Mouse (Mus musculus): ENCODE measurements at regions not wholly inside any gene's neighbourhood (a gene's known extent, or its start where the extent isn't known, plus 50 kb on each side); places are given as distances from the start of the nearest gene placed in this dataset.

DNA sequence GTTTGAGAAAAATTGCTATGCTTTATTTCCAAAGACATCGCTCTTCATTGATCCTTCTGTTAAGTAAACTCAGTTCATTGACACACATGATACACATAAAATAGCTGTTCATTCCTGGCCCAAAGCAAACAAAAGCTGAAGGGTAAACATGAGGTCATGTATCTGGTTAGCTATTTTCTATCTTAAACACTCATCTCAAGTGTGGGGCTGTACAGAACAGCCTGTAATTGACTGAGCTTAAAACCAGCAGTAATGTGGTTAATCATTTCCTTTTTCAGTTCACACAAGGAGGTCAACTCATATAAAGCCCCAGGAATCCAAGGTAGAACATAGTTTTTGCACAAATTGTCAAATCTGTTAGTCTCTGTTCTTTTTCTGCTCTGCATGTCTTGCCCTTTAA, 94.5 kb downstream of the Cldn17 start:
- DNase-seq, result no peak

DNA sequence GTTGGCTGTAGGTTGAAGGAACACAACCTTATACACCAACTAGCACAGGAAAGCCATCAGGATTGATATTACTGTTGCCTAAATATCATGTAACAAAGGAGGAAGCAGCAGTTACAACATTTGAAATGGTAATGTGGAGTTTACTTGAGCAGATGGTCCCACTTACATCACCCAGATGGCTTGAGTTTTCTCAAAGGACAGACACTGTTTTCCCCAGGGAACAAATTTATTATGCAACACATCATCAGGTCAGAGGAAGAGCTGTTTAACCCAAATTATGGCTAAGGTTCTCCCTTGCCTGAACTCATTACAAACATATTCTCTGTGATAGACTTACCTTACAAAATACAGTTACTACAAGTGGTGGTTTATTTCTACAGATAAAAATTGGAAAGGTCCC, 98.6 kb downstream of the Cldn17 start:
- no peak for DNase-seq

DNA sequence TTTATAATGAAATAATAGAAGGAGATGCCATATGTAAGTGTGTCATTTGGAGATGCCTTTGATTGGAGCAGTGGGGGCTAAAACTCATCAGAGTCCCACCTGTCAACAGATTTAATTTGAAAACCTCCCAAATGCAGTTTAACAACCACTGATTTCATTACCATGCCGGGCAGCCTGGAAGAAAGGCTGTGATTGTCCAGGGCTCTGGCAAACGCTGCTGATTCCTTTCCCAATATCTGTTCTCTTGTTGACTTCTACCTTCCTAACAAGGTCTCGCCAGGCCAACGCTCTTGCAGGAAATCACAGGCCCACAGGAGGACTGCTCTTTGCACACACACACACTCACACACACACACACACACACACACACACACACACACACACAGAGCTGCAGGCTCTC, 102.4 kb downstream of the Cldn17 start:
- no peak for DNase-seq

DNA sequence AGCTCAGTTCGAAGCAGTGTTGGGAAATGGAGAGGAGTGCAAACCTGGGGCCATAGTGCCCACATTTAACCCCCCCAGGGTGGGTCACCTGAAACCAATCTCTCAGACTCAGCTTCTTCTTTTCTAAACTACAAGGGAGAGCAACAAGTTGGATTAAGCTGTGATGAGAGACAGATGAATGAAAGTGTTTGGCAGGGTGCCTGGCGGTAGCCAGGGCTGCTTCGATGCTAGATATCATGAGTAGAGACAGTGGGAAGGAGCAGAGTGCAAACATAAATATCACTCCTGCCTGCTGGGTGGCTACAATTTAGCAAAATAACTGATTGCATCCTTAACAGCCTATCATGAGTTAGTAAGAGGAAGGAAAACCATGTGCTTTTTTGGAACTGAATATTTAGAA, 106.9 kb downstream of the Cldn17 start:
- no peak for DNase-seq

DNA sequence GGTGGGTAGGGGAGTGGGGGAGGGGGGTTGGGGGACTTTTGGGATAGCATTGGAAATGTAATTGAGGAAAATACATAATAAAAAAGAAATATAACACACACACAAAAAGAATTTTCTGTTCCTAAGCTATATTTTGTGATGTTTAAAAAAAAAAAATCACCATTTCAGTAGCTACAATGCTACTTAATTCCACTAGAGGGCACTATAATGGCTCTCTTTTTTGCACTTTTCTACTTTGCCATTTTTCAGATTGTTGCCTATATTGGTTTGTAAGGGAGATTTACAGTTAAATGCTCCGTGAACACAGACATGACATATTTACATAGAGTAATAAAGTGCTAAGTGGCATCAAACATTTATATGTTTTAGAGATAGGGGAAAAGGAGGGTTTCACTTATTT, 102.7 kb upstream of the Grik1 start:
- DNase-seq, result no peak

DNA sequence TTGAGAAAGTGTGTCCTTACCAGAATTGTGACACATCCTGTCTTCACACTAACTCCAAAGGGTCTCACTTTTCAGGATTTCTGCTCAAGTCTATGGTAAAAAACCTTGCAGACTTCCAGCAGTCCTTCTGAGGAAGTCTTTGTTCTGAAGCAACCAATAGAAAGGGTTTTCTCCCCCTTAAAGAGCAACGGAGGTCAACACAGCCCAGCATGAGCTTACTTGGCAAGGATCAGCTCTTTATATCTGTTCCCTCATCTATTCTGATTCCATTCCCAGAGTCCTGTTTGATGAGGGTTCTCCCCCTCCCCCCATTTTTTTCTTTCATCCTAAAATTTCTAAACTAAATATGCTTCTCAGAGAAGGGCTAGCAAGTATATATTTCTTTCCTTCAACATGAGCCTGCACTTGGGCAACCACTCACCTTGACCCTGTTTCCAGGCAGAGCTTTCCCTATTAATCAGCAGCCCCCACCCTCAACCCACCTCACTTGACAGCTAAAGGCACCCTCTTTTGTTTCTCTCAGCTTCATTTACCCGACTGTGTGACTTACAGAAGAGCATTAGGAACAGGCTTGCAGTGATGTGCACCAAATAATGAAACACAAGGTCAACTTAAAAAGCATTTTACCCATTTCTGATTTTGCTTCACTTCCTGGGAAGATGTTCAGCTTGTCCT, 91.7 kb upstream of the Grik1 start:
- no peak for DNase-seq

DNA sequence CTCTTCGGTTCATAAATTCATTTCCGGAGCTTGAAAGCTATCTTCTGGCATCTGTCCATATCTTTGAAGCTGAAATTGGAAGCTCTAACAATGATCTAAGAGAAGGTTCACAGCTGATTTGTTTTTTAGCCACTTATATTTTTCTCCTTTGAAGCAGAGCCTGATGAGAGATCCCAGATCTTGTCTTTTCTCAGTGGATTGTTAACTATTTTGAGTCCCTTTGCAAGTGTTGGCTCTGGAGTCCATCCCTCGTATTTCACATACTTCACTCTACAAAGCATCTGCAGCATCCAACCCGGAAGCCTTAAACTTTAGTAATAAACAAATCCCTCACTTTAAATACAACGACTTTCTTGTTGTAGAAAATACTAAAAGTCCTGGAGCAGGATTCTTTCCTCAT, 85.6 kb upstream of the Grik1 start:
- no peak for DNase-seq

DNA sequence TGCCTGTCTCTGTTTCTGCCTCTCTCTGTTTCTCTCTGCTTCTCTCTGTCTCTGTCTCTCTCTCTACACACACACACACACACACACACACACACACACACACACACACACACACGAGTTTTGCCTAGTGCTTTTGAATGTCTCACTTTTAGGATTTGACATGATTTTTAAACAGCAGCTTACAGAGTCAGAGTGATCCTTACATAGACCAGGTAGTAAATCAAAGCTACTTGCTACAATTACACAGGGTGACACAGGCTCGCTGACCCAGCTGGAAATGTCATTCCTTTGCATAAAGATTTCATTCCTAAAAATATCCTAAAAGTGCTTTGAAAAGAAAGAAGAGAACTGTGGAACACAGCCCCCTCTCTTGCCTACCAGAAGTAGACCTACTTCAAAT, 84.5 kb upstream of the Grik1 start:
- no peak for DNase-seq

DNA sequence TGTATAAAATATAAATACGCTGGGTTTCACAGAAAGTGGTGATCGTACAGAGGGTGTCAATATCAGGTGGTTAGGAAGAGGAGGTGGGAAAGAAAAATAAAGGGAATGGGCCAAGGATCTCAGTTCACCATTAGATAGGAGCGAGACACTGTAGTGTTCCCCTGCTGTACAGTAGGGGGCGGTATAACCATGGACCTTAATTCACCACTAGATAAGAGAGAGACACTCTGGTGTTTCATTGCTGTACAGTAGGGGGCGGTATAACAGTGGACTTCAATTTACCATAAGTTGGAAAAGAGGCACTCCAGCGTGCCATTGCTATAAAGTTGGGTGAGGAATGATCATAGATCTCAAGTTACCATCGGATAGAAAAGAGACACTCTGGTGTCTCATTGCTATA, 82.0 kb upstream of the Grik1 start:
- DNase-seq, result peak; percentile 57

DNA sequence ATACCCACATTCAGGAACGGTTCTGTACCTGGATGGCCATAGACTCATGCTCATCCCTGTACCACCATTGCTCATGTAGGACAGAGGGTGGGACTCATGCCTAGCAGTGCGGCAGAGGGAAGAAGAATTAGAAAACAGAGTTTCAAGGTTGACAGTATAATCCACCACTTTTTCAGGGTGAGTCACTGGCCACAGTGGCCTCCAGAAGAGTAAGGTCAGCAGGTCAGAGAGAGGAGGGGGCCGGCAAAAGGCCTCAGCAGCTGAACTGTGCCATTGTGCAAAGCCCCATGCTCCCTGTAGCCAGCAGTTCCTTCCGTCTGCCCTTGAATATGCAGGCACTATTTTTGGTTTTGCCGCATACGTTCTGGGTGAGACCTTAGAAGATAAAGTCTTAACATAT, 78.1 kb upstream of the Grik1 start:
- DNase-seq, result peak; percentile 59

DNA sequence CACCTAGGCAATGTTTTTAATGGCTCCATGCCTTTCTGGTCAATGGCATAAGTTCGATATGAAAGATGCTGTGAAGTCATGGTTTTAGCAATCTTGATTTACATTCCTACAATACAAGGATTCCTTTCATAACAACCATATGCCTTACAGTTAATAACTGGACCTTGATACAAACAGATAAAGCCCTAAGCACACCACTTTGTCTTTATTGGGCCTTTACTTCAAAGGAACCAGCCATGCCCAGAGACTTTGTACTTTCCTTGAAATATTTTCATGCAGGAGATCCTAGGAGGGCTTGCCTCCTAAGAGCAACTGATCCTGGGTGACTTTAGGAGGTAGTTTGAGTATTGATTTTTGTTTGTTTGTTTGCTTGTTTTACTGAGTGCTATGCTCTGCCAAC, 77.1 kb upstream of the Grik1 start:
- DNase-seq, result no peak

DNA sequence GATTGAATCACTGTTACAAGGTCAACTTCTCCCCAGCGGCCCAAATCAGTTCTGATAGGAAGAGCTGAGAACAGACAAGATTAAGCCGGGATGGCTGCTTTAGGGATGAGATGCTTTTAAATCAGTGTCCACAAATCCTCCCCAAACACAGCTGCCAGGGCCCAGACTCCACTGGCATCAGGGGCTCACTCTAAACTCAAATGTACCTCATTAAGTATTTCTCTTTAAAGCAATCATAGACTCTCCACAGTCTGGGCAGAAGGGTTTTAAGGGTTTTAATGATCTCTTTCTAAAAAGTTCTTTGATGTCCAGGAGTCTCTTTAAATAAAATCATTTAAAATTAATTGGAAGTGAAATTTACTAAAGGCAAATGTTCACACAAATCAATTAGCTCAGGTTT, 70.0 kb upstream of the Grik1 start:
- peak; percentile 12 for DNase-seq

All from adrenal gland, adult 2 months (tissue).